Mouse (Mus musculus) MEL (cell line): ENCODE results near the gene 9530003J23Rik. TPM values are rescaled to one million over a fixed set of nuclear protein-coding genes. Genes with fewer than 3 reads are reported as not detected.

ENCODE experiments used
- DNase-seq: peaks from one replicate; pipeline ENCODE4 v3.0.0; 2011; ENCODE audit warnings: low read depth, low spot score
- H3K27ac ChIP-seq: 2 replicates; pipeline ENCODE4 v1.5.1; 2012; ENCODE audit warnings: low read depth, mild to moderate bottlenecking, control low read depth, low read length, moderate library complexity; ENCODE audit not compliant: control insufficient read depth
- H3K27me3 ChIP-seq, 2 experiments: fragments of 150-350 bp in 1 of 2; sonication (generic) in 1 of 2; 2 replicates each; pipeline ENCODE4 v1.6.1; 2012; ENCODE audit warnings: low read length in 2 of 2, mild to moderate bottlenecking in 2 of 2, improper control_type of control experiment in 1 of 2, moderate library complexity in 1 of 2; ENCODE audit not compliant: insufficient read depth in 2 of 2, control insufficient read depth in 1 of 2
- H3K36me3 ChIP-seq, 2 experiments: 2 replicates each; pipeline ENCODE4 v1.6.1; 2012 to 2014; ENCODE audit warnings: low read length in 2 of 2, improper control_type of control experiment in 1 of 2, inconsistent platforms in 1 of 2, mild to moderate bottlenecking in 1 of 2; ENCODE audit not compliant: insufficient read depth in 2 of 2, control insufficient read depth in 1 of 2
- H3K4me1 ChIP-seq, 2 experiments: fragments of 150-350 bp in 1 of 2; sonication (generic) in 1 of 2; 2 replicates each; pipeline ENCODE4 v1.6.1; 2012; ENCODE audit warnings: low read length in 2 of 2, improper control_type of control experiment in 1 of 2, mild to moderate bottlenecking in 1 of 2; ENCODE audit not compliant: insufficient read depth in 2 of 2, control insufficient read depth in 1 of 2
- H3K4me3 ChIP-seq, 2 experiments: fragments of 150-350 bp in 1 of 2; sonication (generic) in 1 of 2; 2 replicates each; pipeline ENCODE4 v1.5.1; 2012; ENCODE audit warnings: low read depth in 2 of 2, low read length in 2 of 2, mild to moderate bottlenecking in 2 of 2, moderate library complexity in 2 of 2, control low read depth in 1 of 2, improper control_type of control experiment in 1 of 2; ENCODE audit not compliant: control insufficient read depth in 1 of 2, insufficient read depth in 1 of 2
- H3K79me2 ChIP-seq: 2 replicates; pipeline ENCODE4 v1.6.1; 2012; ENCODE audit warnings: mild to moderate bottlenecking, low read length, moderate library complexity; ENCODE audit not compliant: control insufficient read depth, poor library complexity, insufficient read depth
- H3K9ac ChIP-seq: 2 replicates; pipeline ENCODE4 v1.6.1; 2012; ENCODE audit warnings: low read depth, mild to moderate bottlenecking, control low read depth, low read length, moderate library complexity; ENCODE audit not compliant: control insufficient read depth, poor library complexity, severe bottlenecking
- H3K9me3 ChIP-seq: fragments of 150-350 bp; sonication (generic); replicated peaks from 2 replicates; pipeline ENCODE4 v1.6.1; 2012; ENCODE audit warnings: mild to moderate bottlenecking, low read length, improper control_type of control experiment, moderate library complexity; ENCODE audit not compliant: insufficient read depth
- CTCF ChIP-seq, 3 experiments: IDR thresholded peaks in 2 of 3; conservative IDR thresholded peaks in 1 of 3; 2 replicates each; pipeline ENCODE4 v1.5.1; 2011 to 2012; ENCODE audit warnings: low read length in 3 of 3, low read depth in 2 of 3, mild to moderate bottlenecking in 2 of 3, improper control_type of control experiment in 1 of 3, inconsistent platforms in 1 of 3, mixed read lengths in 1 of 3, moderate library complexity in 1 of 3; ENCODE audit not compliant: control insufficient read depth in 1 of 3, insufficient read depth in 1 of 3, poor library complexity in 1 of 3, severe bottlenecking in 1 of 3
- E2F4 ChIP-seq: IDR thresholded peaks from 2 replicates; pipeline ENCODE4 v1.6.1; 2011; ENCODE audit warnings: low read depth, low read length, improper control_type of control experiment, borderline replicate concordance
- ELF1 ChIP-seq: IDR thresholded peaks from 2 replicates; pipeline ENCODE4 v1.6.1; 2014; ENCODE audit warnings: low read depth, mild to moderate bottlenecking, inconsistent platforms, low read length, improper control_type of control experiment, moderate library complexity
- MAFK ChIP-seq: IDR thresholded peaks from 2 replicates; pipeline ENCODE4 v1.6.1; 2011; ENCODE audit warnings: low read depth, mild to moderate bottlenecking, low read length, improper control_type of control experiment, borderline replicate concordance
- MAZ ChIP-seq: IDR thresholded peaks from 2 replicates; pipeline ENCODE4 v1.6.1; 2012; ENCODE audit warnings: low read depth, mild to moderate bottlenecking, inconsistent platforms, low read length, improper control_type of control experiment
- MEF2A ChIP-seq: IDR thresholded peaks from 2 replicates; pipeline ENCODE4 v1.6.1; 2014; ENCODE audit warnings: low read depth, mild to moderate bottlenecking, inconsistent platforms, low read length, improper control_type of control experiment; ENCODE audit not compliant: poor library complexity, insufficient replicate concordance, severe bottlenecking; ENCODE audit errors: extremely low read depth
- MXI1 ChIP-seq: IDR thresholded peaks from 2 replicates; pipeline ENCODE4 v1.6.1; 2011; ENCODE audit warnings: mild to moderate bottlenecking, low read depth, low read length, improper control_type of control experiment
- MYB ChIP-seq: IDR thresholded peaks from 2 replicates; pipeline ENCODE4 v1.6.1; 2011; ENCODE audit warnings: mild to moderate bottlenecking, low read depth, low read length, improper control_type of control experiment
- POLR2AphosphoS2 ChIP-seq: IDR thresholded peaks from 2 replicates; pipeline ENCODE4 v1.6.1; 2011; ENCODE audit warnings: low read length, improper control_type of control experiment
- POLR2AphosphoS5 ChIP-seq: IDR thresholded peaks from 2 replicates; pipeline ENCODE4 v1.6.1; 2012; ENCODE audit warnings: low read depth, borderline replicate concordance, mild to moderate bottlenecking, inconsistent platforms, low read length, moderate library complexity, mixed read lengths
- RCOR1 ChIP-seq: IDR thresholded peaks from 2 replicates; pipeline ENCODE4 v1.6.1; 2012; ENCODE audit warnings: low read depth, mild to moderate bottlenecking, inconsistent platforms, low read length, improper control_type of control experiment
- SIN3A ChIP-seq: IDR thresholded peaks from 2 replicates; pipeline ENCODE4 v1.6.1; 2012; ENCODE audit warnings: low read length, improper control_type of control experiment, inconsistent platforms
- SMC3 ChIP-seq: IDR thresholded peaks from 2 replicates; pipeline ENCODE4 v1.6.1; 2011; ENCODE audit warnings: low read depth, low read length, improper control_type of control experiment
- TCF12 ChIP-seq: IDR thresholded peaks from 2 replicates; pipeline ENCODE4 v1.6.1; 2014; ENCODE audit warnings: low read depth, mild to moderate bottlenecking, inconsistent platforms, low read length, improper control_type of control experiment, moderate library complexity
- USF2 ChIP-seq, 2 experiments: IDR thresholded peaks; 2 replicates each; pipeline ENCODE4 v1.6.1; 2011 to 2012; ENCODE audit warnings: improper control_type of control experiment in 2 of 2, low read length in 2 of 2, borderline replicate concordance in 1 of 2, inconsistent platforms in 1 of 2, low read depth in 1 of 2, mild to moderate bottlenecking in 1 of 2; ENCODE audit not compliant: insufficient read depth in 1 of 2
- ZC3H11A ChIP-seq: IDR thresholded peaks from 2 replicates; pipeline ENCODE4 v1.6.1; 2012; ENCODE audit warnings: low read depth, mild to moderate bottlenecking, inconsistent platforms, low read length, improper control_type of control experiment
- ZKSCAN1 ChIP-seq: IDR thresholded peaks from 2 replicates; pipeline ENCODE4 v1.6.1; 2012; ENCODE audit warnings: low read depth, mild to moderate bottlenecking, inconsistent platforms, low read length, improper control_type of control experiment, moderate library complexity
- ZNF384 ChIP-seq: IDR thresholded peaks from 2 replicates; pipeline ENCODE4 v1.6.1; 2012; ENCODE audit warnings: low read depth, mild to moderate bottlenecking, inconsistent platforms, low read length, improper control_type of control experiment
- polyA plus RNA-seq, 2 experiments: library from polyadenylated mRNA; stranded (reverse) in 1 of 2; unstranded in 1 of 2; fragments of >175 nt in 1 of 2; fragments of >200 nt in 1 of 2; gene quantifications; 2 replicates each; pipeline versions ENCODE4 v1.2.1 to v1.2.4; 2012; ENCODE audit warnings: low replicate concordance in 2 of 2, low read depth in 1 of 2; ENCODE audit not compliant: insufficient read length in 2 of 2, insufficient read depth in 1 of 2, missing spikeins in 1 of 2
- total RNA-seq: library from RNA; depleted of rRNA; stranded (reverse); fragments of 300-350 nt; gene quantifications from 2 replicates; pipeline ENCODE4 v1.2.3, GENCODE M21; 2012

9530003J23Rik gene
- total and polyA plus RNA-seq, 3 experiments: not detected

GRCm38 (mm10) chr10:117284578-117285520 is 46.3 kb upstream of the 9530003J23Rik start:
- Histone ChIP-seq H3K27me3 (peaks cover 2 to 7% of the 10 kb centered on the region in 2 experiments), H3K79me2 (no peaks in the 10 kb centered on the region), H3K4me1 (no peaks in the 10 kb centered on the region), H3K9me3 (no peaks in the 10 kb centered on the region), H3K27ac (no peak overlapping the region)
- TF ChIP-seq E2F4 (no peak), SIN3A (no peak), MAZ (no peak), POLR2AphosphoS2 (no peak), ZC3H11A (no peak), RCOR1 (no peak), POLR2AphosphoS5 (no peak), CTCF (IDR thresholded peaks at IDR 0.05 in 2 of 3, conservative IDR thresholded peaks at IDR 0.05 in 1 of 3; ENCODE audit: control insufficient read depth in 1 of 3, insufficient read depth in 1 of 3, low read depth in 2 of 3, low read length in 3 of 3, poor library complexity in 1 of 3, severe bottlenecking in 1 of 3) (no peak), ZNF384 (no peak), MXI1 (no peak), USF2 (IDR thresholded peaks at IDR 0.05; ENCODE audit: borderline replicate concordance in 1 of 2, insufficient read depth in 1 of 2, low read depth in 1 of 2, low read length in 2 of 2) (no peak), MYB (no peak), TCF12 (no peak), MEF2A (no peak), ZKSCAN1 (no peak), SMC3 (no peak), MAFK (no peak), ELF1 (no peak)
- TF ChIP-seq, all 39 proteins: peak for 0
- no peaks in the 10 kb centered on the region for H3K36me3 ChIP-seq
- no peak overlapping the region for H3K9ac ChIP-seq
- DNase-seq: no peak
- H3K4me3 ChIP-seq: no peak overlapping the region
